Mouse (Mus musculus) hindbrain, embryonic 14.5 days (tissue): ENCODE data around the gene Nfkb2. TPM values are rescaled to one million over a fixed set of nuclear protein-coding genes. Genes with fewer than 3 reads are reported as not detected.

ENCODE experiments used
- ATAC-seq: fragments of 200-750 bp; cut with Nextera tagmentation; 2 replicates; pipeline ENCODE4 v1.8.0; 2017; ENCODE audit warnings: moderate number of reproducible peaks, mild to moderate bottlenecking, moderate TSS enrichment, moderate library complexity; ENCODE audit not compliant: low FRiP score
- DNase-seq: peaks from one replicate; pipeline ENCODE4 v3.0.0-alpha.2; 2015; ENCODE audit warnings: low spot score
- H3K27ac ChIP-seq: fragments of 300-500 bp; sonication (generic); 2 replicates; pipeline ENCODE4 v1.5.1; 2014; ENCODE audit warnings: mild to moderate bottlenecking, moderate library complexity
- H3K27me3 ChIP-seq: fragments of 300-500 bp; sonication (generic); 2 replicates; pipeline ENCODE4 v1.6.1; 2014; ENCODE audit warnings: mild to moderate bottlenecking, low read length, mixed read lengths; ENCODE audit not compliant: control insufficient read depth, insufficient read depth
- H3K36me3 ChIP-seq: fragments of 300-500 bp; sonication (generic); replicated peaks from 2 replicates; pipeline ENCODE4 v1.6.1; 2014; ENCODE audit not compliant: control insufficient read depth, insufficient read depth
- H3K4me1 ChIP-seq: fragments of 300-500 bp; sonication (generic); replicated peaks from 2 replicates; pipeline ENCODE4 v1.6.1; 2014; ENCODE audit warnings: antibody characterized with exemption, low read length, mixed read lengths; ENCODE audit not compliant: control insufficient read depth, insufficient read depth
- H3K4me2 ChIP-seq: fragments of 300-500 bp; sonication (generic); replicated peaks from 2 replicates; pipeline ENCODE4 v1.6.1; 2014; ENCODE audit warnings: mild to moderate bottlenecking, moderate library complexity
- H3K4me3 ChIP-seq: fragments of 300-500 bp; sonication (generic); replicated peaks from 2 replicates; pipeline ENCODE4 v1.5.1; 2014; ENCODE audit warnings: mild to moderate bottlenecking, low read length
- H3K9ac ChIP-seq: fragments of 300-500 bp; sonication (generic); 2 replicates; pipeline ENCODE4 v1.6.1; 2014
- H3K9me3 ChIP-seq: fragments of 300-500 bp; sonication (generic); 2 replicates; pipeline ENCODE4 v1.6.1; 2016; ENCODE audit warnings: low read length; ENCODE audit not compliant: control insufficient read depth
- WGBS: fragments of 180-500 bp; shearing (Covaris S2); extraction: QIAGEN DNeasy Blood & Tissue Kit; methylation state at CpG from one replicate; pipeline ENCODE4 v1.1.7; 2014; 5-methylcytosine and 5-hydroxymethylcytosine counted together
- polyA plus RNA-seq: library from polyadenylated mRNA; unstranded; fragments of >200 nt; fragmentation: Nextera tagmentation; extraction: Ambion mirVana; gene quantifications from 2 replicates; pipeline ENCODE4 v1.2.1, GENCODE M21; 2014

The Nfkb2 gene
- polyA plus RNA-seq, 1 experiment from 2014 or later: 1.9 TPM

DNA sequence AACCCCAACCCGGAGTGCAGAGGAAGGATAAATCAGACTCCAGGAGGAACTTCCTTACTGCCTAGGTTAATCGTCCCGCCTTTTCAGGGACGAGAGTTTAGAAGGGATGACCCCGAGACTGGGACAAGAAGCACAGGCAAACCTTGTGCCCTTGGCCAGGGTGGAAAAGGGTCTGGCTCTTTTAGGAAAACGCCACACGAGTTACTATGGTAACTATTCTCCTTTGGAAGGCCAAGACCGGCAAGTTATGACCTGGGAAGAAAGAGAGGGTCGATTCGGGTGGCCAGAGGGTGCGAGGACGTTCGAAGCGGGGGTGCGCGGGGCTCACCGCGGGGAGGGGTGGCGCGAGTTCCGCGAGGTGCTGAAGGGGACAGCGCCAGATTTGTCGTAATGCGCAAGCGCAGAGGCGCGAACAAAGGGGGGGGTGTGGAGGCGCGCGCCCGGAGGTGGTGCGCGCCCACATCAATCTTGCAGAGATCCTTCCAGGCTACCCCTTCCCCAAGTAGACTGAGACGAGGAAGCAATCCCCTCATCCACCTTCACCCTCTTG, 22.7 kb downstream of the Nfkb2 start, which contains the start of gene Psd:
TSS of gene Psd (minus strand) at position 401 of the 550 bp plus-strand sequence.
- peaks cover 60% of the 10 kb centered on the region for H3K4me1 ChIP-seq

DNA sequence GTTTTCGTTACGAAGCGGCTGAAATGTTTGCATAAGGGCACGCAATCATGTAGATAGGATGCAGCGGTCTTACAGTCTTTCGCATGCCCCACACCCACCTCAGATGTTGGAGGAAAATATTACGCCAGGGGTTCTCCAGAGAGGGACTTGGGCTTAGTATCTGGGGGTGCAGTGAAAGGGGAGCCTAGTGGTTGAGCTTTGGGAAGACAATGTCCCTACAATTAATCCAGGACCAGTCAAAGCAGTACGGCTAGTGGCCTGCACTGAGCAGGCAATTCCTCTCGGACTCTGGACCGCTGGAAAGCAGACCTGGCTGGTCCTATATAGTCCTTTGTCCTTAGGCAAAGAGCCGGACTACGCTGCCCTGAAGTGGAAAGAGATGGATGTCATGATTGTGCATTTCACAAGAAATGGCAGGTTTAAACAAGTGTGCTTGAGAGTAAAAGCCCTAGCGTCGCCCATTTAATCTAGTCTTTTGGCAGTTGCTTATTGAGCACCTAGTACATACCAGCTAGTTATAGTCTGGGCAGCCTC, 23.5 kb downstream of the Nfkb2 start:
- ATAC-seq (no peak), DNase-seq (no peak)
- 35% methylated on average over 14 of the region's 14 CpGs for whole genome bisulfite sequencing
- Histone ChIP-seq H3K27me3 (peaks cover 10% of the 10 kb centered on the region), H3K9me3 (no peaks in the 10 kb centered on the region), H3K9ac (peak overlapping the region; percentile 74), H3K4me3 (peak overlapping the region; percentile 65), H3K4me1 (peaks cover 52% of the 10 kb centered on the region), H3K36me3 (peaks cover 29% of the 10 kb centered on the region), H3K27ac (peak overlapping the region; percentile 97), H3K4me2 (peak overlapping the region; percentile 100)

More for the DNA sequence above, 22.7 kb downstream of the Nfkb2 start, which contains the start of gene Psd:
- H3K9ac ChIP-seq: peak within 1 kb of the TSS; percentile 74
- H3K4me3 ChIP-seq: peak within 1 kb of the TSS; percentile 65
- DNase-seq (peak; percentile 81), ATAC-seq (no peak)
- H3K9me3 ChIP-seq: no peaks in the 10 kb centered on the region
- peaks cover 10% of the 10 kb centered on the region for H3K27me3 ChIP-seq
- peak within 1 kb of the TSS; percentile 100 for H3K4me2 ChIP-seq
- H3K27ac ChIP-seq: peak within 1 kb of the TSS; percentile 97
- H3K36me3 ChIP-seq: peaks cover 22% of the 10 kb centered on the region
- WGBS: under 1% methylated on average over 35 of the region's 35 CpGs

DNA sequence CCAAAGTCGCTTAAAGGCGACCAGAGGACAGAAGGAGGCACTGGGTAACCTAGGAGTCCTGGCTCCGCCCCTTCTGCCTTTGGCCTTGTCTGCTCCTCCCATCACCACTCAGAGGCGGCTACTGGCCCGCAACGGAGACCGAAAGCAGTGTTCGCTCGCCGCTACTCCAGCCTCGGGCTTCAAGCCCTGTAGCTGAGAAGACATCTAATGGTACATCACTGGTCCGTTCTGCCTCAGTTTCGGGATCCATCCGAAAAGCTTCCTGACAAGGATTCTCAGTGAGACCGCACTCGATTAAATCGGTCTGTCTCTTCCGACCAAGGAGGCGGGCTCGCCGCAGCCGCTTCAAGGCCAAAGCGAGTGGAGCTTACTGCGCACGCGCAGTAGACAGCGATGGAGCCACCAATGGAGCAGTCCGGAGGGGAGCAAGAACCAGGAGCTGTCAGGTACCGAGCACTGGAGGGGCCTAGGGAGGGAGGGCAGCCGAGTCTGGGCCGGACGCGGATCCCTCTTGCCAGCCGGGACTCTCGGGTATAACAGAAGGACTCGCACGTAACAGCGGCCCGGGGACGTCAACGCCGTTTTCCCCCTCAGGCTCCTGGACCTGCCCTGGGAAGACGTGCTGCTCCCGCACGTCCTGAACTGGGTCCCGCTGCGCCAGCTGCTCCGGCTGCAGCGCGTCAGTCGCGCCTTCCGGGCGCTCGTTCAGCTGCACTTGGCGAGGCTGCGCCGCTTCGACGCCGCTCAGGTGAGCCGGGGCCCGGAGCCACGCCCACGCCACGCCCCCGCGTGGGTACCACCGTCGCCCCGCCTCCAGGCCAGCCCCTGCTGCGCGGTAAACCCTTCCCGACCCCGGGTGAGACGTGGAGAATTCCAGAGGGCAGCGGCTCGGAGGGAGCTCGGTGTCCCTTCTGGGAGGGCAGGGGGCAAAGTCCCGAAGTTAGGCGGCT, 24.2 kb downstream of the Nfkb2 start, which contains the start of gene Fbxl15:
TSS of gene Fbxl15 (plus strand) at position 104 of the 950 bp plus-strand sequence.
- DNase-seq (peak; percentile 95), ATAC-seq (peak; percentile 88)
- Histone ChIP-seq H3K9me3 (no peaks in the 10 kb centered on the region), H3K9ac (peak within 1 kb of the TSS; percentile 74), H3K4me2 (peak within 1 kb of the TSS; percentile 100), H3K27ac (peak within 1 kb of the TSS; percentile 97), H3K4me1 (peaks cover 45% of the 10 kb centered on the region), H3K4me3 (peak within 1 kb of the TSS; percentile 65), H3K27me3 (peaks cover 10% of the 10 kb centered on the region), H3K36me3 (peaks cover 25% of the 10 kb centered on the region)
- WGBS: under 1% methylated on average over 79 of the region's 81 CpGs

DNA sequence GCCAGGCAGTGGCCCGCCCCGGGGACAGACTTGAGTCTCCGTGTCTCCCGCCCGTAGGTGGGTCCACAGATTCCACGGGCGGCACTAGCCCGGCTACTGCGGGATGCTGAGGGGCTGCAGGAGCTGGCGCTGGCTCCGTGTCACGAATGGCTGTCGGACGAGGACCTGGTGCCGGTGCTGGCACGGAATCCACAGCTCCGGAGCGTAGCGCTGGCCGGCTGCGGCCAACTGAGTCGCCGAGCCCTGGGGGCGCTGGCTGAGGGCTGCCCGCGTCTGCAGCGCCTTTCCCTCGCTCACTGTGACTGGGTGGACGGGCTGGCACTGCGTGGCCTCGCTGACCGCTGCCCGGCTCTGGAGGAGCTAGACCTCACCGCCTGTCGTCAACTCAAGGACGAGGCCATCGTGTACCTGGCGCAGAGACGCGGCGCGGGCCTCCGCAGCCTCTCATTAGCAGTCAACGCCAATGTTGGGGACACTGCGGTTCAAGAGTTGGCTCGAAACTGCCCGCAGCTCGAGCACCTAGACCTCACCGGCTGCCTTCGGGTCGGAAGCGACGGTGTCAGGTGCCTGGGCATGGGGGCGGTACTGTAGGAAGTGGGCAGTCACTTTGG, 25.0 kb downstream of the Nfkb2 start:
- peak; percentile 18; the same call in 1 of the 2 replicates for ATAC-seq
- Histone ChIP-seq H3K9me3 (no peaks in the 10 kb centered on the region), H3K4me2 (peak overlapping the region; percentile 100), H3K36me3 (peaks cover 25% of the 10 kb centered on the region), H3K27me3 (peaks cover 10% of the 10 kb centered on the region), H3K27ac (peak overlapping the region; percentile 97), H3K4me3 (peak overlapping the region; percentile 65), H3K4me1 (peaks cover 45% of the 10 kb centered on the region), H3K9ac (peak overlapping the region; percentile 74)
- WGBS: 2% methylated on average over 54 of the region's 54 CpGs
- no peak for DNase-seq

DNA sequence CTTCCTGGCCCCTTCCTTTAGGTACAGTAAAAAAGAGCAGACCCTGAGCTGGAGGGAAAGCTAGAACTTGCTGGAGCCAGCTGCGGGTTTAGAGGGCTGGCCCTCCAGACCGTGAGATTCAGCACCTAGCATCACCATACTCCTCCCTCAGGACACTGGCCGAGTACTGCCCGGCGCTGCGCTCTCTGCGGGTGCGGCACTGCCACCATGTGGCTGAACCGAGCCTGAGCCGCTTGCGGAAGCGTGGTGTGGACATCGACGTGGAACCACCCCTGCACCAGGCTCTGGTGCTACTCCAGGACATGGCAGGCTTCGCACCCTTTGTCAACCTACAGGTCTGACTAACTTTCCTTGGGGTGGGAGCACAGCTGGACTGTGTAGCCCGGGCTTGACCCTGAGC, 25.8 kb downstream of the Nfkb2 start:
- Histone ChIP-seq H3K4me3 (peak overlapping the region; percentile 65), H3K27me3 (peaks cover 4% of the 10 kb centered on the region; the same call in 1 of the 2 replicates), H3K9me3 (no peaks in the 10 kb centered on the region), H3K4me1 (peaks cover 40% of the 10 kb centered on the region), H3K9ac (0 out of 2 replicates have a peak overlapping the region, but pooled peaks have one; percentile 31), H3K27ac (no peak overlapping the region; the same call in 1 of the 2 replicates), H3K4me2 (peak overlapping the region; percentile 100), H3K36me3 (peaks cover 25% of the 10 kb centered on the region)
- WGBS: 7% methylated on average over 16 of the region's 16 CpGs
- no peak for ATAC-seq
- peak; percentile 76 for DNase-seq

DNA sequence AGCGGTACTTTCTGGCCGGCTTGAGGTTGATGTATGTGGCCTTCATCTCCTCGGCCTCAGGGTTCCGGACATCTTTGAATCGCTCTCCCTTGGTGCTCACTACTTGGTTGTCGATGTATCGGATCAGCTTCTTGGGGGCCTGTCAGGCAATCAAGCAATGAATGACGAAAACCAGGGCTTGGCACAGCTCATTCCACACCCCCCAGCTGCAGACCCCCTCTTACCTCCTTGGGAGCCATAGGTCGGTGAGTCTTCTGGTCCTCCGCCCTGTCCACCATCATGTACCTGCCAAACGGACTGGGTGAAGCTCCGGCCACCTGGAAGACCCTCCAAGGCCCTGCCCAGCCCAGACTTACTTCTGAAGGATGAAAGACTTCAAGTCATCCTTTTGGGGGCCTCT, 26.6 kb downstream of the Nfkb2 start:
- 93% methylated on average over 12 of the region's 12 CpGs for WGBS
- Histone ChIP-seq H3K9ac (no peak overlapping the region), H3K4me3 (no peak overlapping the region), H3K4me2 (no peak overlapping the region), H3K36me3 (peaks cover 25% of the 10 kb centered on the region), H3K9me3 (no peaks in the 10 kb centered on the region), H3K27ac (no peak overlapping the region), H3K4me1 (peaks cover 33% of the 10 kb centered on the region), H3K27me3 (no peaks in the 10 kb centered on the region)
- DNase-seq (no peak), ATAC-seq (no peak)

DNA sequence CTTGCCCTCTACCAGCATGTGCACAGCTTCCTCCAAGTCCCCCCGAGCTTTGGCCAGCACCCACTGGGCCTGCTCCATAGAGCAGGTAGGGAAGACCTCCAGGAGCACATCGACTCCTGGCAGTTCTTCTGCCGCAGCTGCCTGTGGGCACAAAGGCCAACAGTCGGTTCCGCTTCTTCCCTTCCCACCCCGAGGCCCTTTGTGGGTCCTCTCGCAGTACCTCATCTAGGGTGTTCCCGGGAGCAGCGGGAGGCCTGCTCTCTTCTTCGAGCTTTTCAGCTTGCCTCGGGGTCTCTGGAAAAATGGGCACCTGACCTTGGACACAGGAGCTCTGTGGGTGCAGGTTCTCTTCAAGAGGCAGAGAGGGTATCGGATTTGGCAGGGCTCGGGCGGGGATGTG, 27.2 kb downstream of the Nfkb2 start:
- no peaks in the 10 kb centered on the region for H3K9me3 ChIP-seq
- peaks cover 27% of the 10 kb centered on the region for H3K4me1 ChIP-seq
- no peak overlapping the region for H3K9ac ChIP-seq
- no peak overlapping the region for H3K4me2 ChIP-seq
- WGBS: 93% methylated on average over 14 of the region's 14 CpGs
- no peaks in the 10 kb centered on the region for H3K27me3 ChIP-seq
- ATAC-seq: no peak
- H3K36me3 ChIP-seq: peaks cover 25% of the 10 kb centered on the region
- H3K4me3 ChIP-seq: no peak overlapping the region
- DNase-seq: no peak
- no peak overlapping the region for H3K27ac ChIP-seq

DNA sequence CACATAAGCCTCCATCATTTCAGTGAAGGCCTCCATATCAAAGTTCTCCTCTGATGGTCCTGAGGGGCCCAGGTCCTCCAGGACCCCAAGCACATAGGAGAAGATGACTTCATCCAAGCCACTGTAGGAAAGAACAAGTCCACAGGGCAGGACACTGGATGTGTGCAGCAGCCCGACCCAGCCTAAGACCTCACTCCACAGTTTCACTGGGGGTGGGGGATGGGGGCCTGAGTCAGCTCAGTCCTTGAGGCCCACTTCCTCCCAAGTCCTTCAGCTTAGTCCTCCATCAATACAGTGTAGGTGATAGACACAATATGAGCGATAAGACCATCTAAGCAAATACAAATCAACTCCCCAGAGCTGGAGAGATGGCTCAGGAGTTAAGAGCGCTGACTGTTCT, 27.8 kb downstream of the Nfkb2 start:
- H3K4me1 ChIP-seq: peaks cover 28% of the 10 kb centered on the region
- DNase-seq: no peak
- no peak for ATAC-seq
- no peaks in the 10 kb centered on the region for H3K27me3 ChIP-seq
- H3K4me3 ChIP-seq: no peak overlapping the region
- no peaks in the 10 kb centered on the region for H3K9me3 ChIP-seq
- no peak overlapping the region for H3K27ac ChIP-seq
- H3K4me2 ChIP-seq: no peak overlapping the region; the same call in 1 of the 2 replicates
- no peak overlapping the region for H3K9ac ChIP-seq
- WGBS: 80% methylated on average over 3 of the region's 3 CpGs
- H3K36me3 ChIP-seq: peaks cover 25% of the 10 kb centered on the region
